Mouse (Mus musculus): ENCODE results near the gene Oca2. TPM values are rescaled to one million over a fixed set of nuclear protein-coding genes. Genes with fewer than 3 reads are reported as not detected.

Gene Oca2
- total RNA-seq, 2 experiments from 2014 or later = not detected

Other genes with a start within 250 kb of the Oca2 start
- 10.9 and 13.3 TPM in 2 replicates for gene Nipa1, start 219.8 kb upstream of the Oca2 start, total RNA-seq (2015; ENCODE audit: low replicate concordance)
- 21.0 and 26.6 TPM in 2 replicates for gene Nipa1, start 219.8 kb upstream of the Oca2 start, total RNA-seq (2017; ENCODE audit: low replicate concordance)
- gene Herc2, start 189.6 kb upstream of the Oca2 start, total RNA-seq (2015; ENCODE audit: low replicate concordance) = 37.7 and 81.3 TPM in 2 replicates
- gene Herc2, start 189.6 kb upstream of the Oca2 start, total RNA-seq (2017; ENCODE audit: low replicate concordance) = 75.0 and 151 TPM in 2 replicates

All from erythroblast, adult 5-6 weeks (primary cell).